Mouse (Mus musculus): Measurements from ENCODE around the gene Mau2.

The Mau2 gene

DNA sequence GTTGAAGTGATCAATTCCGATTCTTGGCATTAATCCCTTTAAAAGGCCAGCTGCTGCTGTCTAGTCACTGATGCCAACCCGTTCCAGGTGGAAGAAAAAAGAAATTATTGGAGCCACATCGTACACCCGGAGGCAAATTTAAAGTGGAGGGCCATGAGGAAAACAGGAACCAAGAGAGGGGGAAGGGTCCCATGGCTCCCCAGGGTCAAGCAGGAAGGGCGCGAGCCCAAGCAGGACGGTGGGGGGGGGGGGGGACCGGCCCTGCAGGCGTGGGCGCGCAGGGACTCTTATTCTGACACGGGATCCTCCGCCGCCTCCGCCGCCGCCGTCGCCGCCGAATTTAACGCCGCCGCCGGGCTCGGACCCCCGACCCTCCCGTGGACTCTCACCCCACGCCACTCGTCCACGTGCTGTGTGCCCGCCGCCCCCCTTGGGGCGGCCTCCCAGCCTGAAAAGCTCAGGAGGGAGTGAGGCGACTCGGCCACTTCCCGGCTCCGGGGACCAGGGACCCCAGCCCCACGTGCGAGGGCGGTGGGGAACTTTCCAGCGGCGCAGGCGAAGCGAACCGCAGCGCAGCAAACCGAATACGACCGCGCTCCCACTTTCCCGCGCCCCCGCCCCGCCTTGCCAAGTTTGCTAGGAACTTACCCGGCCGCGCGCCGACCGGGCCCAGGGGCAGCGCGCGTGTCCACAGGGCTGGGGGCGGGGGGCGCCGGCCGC, 68.9 kb downstream of the Mau2 start:
- DNase-seq (ENCODE audit: low read depth, low spot score): no peak

DNA sequence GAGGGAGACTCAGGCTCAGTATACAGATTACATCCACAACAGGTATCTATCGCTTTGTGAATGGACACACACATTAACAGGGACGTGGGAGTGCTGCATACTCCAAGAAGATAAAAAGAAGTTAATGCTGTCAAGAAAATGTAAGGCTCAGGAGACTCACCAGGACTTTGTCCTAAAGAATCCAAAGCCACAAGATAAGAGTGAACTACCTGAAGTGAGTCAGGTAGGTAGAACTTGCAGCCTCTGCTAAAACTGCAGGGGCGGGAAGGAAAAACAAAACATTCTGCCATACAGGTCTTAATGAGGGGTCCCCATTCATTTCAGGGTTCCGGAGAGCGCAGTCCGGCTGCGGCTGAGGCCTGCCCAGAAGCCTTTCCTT, 69.5 kb downstream of the Mau2 start:
- no peak for DNase-seq (ENCODE audit: low read depth, low spot score)

DNA sequence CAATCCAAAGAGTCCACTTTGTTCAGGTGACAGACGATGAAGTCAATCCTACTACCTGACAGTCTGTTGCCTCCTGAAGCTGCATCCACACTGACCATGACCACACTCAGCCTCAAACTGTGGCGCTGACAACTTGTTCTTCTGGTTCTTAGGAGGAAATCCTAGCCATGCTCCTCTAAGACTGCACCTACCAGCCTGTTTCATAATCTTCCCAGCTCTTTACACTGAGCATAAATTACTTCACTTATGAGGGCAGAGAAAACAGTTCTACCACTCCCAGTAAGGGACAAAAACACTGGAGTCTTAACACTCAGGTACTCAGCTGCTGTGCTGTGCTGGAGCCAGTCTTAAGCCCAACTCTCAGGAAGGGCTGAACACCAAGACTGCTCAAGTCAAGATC, 71.7 kb downstream of the Mau2 start:
- no peak for DNase-seq (ENCODE audit: low read depth, low spot score)

DNA sequence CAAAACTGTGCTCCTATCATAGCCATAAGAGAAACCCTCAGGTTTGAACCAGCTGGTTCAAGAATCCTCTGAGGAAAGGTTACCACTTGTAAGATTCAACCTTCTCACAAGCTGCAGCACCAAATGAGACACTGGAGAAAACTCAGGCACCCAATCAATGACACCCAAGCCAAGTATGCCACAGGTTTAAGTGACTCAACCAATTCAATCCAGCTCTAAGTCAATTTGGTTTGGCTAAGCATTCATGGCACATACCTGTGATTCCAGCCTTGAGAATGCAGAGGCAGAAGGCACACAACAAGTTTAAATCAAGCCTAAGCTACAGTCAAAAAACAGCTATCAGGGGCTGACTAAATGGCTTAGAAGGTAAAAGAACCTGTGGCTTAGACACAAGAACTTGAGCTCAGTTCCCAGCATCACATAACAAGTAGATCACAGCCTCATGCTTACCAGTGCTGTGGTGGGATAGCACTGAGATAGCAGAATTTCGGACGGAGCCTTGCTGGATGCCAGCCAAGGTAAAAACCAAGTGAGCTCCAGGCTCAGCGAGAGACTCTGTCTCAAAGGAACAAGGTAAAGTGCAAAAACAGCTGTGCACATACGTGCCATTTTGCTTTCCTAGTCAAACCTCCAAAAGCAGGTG, 75.1 kb downstream of the Mau2 start:
- no peak for DNase-seq (ENCODE audit: low read depth, low spot score)

Data from brain, embryonic 18.5 days (tissue).